Mouse (Mus musculus) E14TG2a.4 (cell line): Measurements from ENCODE around the gene Ptpn6.

Experiments
- H3K27me3 ChIP-seq: 2 replicates; pipeline ENCODE4 v1.6.1; 2014; ENCODE audit warnings: low read length, control low read depth; ENCODE audit not compliant: insufficient read depth
- H3K36me3 ChIP-seq: 2 replicates; pipeline ENCODE4 v1.6.1; 2014; ENCODE audit warnings: low read length, control low read depth; ENCODE audit not compliant: insufficient read depth
- H3K4me1 ChIP-seq: replicated peaks from 2 replicates; pipeline ENCODE4 v1.6.1; 2014; ENCODE audit warnings: low read depth, low read length, control low read depth
- H3K4me3 ChIP-seq: replicated peaks from 2 replicates; pipeline ENCODE4 v1.5.1; 2014; ENCODE audit warnings: mild to moderate bottlenecking, low read length
- H3K9me3 ChIP-seq: 2 replicates; pipeline ENCODE4 v1.6.1; 2014; ENCODE audit warnings: low read length, control low read depth
- CTCF ChIP-seq: conservative IDR thresholded peaks from 2 replicates; pipeline ENCODE4 v1.5.1; 2014; ENCODE audit warnings: low read length
- NANOG ChIP-seq: IDR thresholded peaks from 2 replicates; pipeline ENCODE4 v1.6.1; 2014; ENCODE audit warnings: borderline replicate concordance, low read length, mixed read lengths
- POU5F1 ChIP-seq: IDR thresholded peaks from 2 replicates; pipeline ENCODE4 v1.6.1; 2014; ENCODE audit warnings: low read length, borderline replicate concordance

Ptpn6 gene

DNA sequence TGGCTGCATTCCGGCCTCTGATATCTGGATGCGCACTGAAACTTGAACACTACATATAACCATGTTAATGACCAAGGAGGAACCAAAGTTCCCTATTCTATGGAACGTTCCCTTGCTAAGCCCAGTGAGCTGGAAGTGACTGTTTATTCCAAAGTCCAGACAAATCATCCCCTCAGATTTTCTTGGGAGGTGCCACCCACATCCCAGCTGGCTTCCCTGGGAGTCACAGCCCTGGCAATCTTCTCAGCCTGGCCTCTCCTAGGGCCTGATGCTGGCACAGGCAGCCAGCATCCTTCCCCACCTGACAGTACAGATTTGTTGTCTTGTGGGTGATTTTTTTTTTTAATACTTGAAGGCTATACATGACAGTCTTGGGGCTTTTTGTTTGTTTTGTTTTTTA, 59.0 kb downstream of the Ptpn6 start:
- H3K36me3 ChIP-seq = peaks cover 12% of the 10 kb centered on the region
- no peak for TF ChIP-seq CTCF
- no peak for TF ChIP-seq NANOG
- no peak for TF ChIP-seq POU5F1
- H3K4me3 ChIP-seq = no peak overlapping the region
- H3K9me3 ChIP-seq = no peaks in the 10 kb centered on the region
- peaks cover 43% of the 10 kb centered on the region for H3K4me1 ChIP-seq
- no peaks in the 10 kb centered on the region for H3K27me3 ChIP-seq

DNA sequence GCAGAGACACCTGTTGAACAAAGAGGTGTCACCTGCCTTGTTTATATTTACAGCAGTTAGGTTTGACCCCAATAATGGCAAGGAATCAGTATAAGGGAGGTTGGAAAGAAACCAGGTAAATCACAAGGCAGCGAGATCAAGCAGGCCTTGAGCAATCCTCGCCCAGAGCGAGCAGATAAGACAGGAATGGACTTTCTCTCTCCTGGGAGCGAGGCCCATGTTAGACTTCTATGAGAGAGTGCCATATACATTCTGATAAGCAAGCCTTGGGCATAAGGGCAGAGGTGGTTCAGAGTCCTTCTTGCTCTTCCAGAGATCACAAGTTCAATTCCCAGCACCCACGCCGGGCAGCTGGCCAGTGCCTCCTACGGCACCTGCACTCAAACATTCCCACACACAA, 59.7 kb downstream of the Ptpn6 start:
- Histone ChIP-seq H3K9me3 (no peaks in the 10 kb centered on the region), H3K36me3 (peaks cover 17% of the 10 kb centered on the region), H3K27me3 (no peaks in the 10 kb centered on the region), H3K4me1 (peaks cover 45% of the 10 kb centered on the region), H3K4me3 (no peak overlapping the region)
- no peak for TF ChIP-seq POU5F1
- TF ChIP-seq NANOG = no peak
- no peak for TF ChIP-seq CTCF

DNA sequence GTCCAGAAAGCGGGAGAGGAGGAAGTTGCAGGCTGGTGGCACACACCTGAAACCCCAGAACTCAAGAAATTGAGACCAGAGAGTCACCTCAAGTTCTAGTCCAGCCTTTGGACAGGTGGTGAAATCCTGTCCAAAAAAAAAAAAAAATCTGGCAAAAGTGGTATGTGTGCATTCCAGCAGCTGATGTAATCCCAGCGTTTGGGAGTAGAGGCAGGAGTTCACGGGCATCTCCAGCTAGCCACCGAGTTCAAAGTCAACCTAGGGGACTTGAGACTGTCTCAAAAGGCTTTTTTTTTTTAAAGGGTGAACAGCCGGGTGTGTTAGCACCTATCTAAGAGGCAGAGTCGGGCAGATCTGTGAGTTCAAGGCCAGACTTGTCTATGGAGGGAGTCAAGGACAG, 62.3 kb downstream of the Ptpn6 start:
- no peaks in the 10 kb centered on the region for H3K9me3 ChIP-seq
- H3K4me1 ChIP-seq = peaks cover 65% of the 10 kb centered on the region
- H3K36me3 ChIP-seq = peaks cover 20% of the 10 kb centered on the region
- TF ChIP-seq NANOG (no peak), POU5F1 (no peak), CTCF (no peak)
- no peaks in the 10 kb centered on the region for H3K27me3 ChIP-seq
- no peak overlapping the region for H3K4me3 ChIP-seq

DNA sequence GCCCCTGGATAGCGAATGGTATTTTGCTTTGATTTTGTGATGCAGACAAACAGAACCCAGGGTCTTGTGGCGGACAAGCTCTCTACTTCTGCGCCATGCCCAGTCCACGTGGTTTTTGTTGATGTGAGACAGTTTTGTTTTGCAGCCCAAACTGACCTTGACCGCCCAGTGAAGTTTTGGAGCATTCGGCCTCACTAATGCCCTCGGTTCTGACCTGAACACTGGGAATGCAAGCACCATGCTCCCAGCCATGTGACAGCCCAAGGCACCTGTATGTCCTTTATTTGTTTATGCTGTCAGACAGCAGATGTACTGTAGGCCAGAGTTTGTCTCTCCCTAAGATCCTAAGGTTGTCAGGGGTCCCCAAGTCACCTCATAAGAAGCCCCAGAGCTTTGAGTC, 63.9 kb downstream of the Ptpn6 start:
- no peak for TF ChIP-seq NANOG
- no peak for TF ChIP-seq CTCF
- TF ChIP-seq POU5F1 = no peak
- Histone ChIP-seq H3K9me3 (no peaks in the 10 kb centered on the region), H3K4me1 (peaks cover 79% of the 10 kb centered on the region), H3K4me3 (no peak overlapping the region), H3K36me3 (peaks cover 31% of the 10 kb centered on the region), H3K27me3 (no peaks in the 10 kb centered on the region)

DNA sequence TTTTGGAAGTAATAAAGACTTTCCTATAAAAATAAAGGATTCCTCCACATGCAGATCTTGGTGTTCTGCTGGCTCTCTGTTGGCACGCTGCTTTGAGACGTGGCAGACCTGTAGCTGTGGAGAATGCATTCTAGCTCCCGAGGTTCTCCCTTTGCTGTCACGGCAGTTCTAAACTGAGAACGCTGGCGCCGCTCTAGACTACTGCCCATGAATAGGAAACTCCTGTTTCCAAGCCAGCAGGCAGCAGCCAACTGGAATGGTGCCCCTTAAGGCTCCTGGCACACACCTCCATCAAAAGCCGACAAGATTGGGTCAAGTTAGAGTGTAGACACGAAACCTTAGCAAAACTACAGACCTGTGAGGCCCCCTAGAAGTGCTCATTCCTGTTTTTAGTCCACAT, 64.9 kb downstream of the Ptpn6 start:
- Histone ChIP-seq H3K9me3 (no peaks in the 10 kb centered on the region), H3K4me1 (peaks cover 89% of the 10 kb centered on the region), H3K4me3 (no peak overlapping the region), H3K27me3 (no peaks in the 10 kb centered on the region), H3K36me3 (peaks cover 34% of the 10 kb centered on the region)
- TF ChIP-seq NANOG (no peak), POU5F1 (no peak), CTCF (no peak)

DNA sequence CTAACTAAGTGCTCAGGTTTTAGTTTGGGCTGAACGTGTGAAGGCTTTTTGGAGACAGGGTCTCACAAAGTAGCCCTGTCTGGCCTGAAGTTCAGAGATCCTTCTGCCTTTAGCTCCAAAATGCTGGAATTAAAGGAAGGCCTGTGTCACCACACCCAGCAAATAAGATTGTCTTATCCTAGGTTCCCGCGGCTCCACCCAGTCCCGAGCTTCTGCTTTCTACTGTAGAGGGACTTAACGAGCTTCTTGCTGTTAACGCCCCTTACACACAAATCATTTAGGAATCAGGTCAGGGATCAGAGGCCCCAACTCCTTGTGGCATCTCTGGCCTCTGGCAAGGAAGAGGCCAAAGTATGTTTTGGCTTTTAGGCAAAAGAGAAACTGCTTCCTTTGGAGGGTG, 66.4 kb downstream of the Ptpn6 start:
- Histone ChIP-seq H3K27me3 (no peaks in the 10 kb centered on the region), H3K4me3 (no peak overlapping the region), H3K36me3 (peaks cover 36% of the 10 kb centered on the region), H3K9me3 (no peaks in the 10 kb centered on the region), H3K4me1 (peaks cover 90% of the 10 kb centered on the region)
- TF ChIP-seq NANOG = no peak
